Mouse (Mus musculus): ENCODE data around the gene Gga3.

The Gga3 gene

DNA sequence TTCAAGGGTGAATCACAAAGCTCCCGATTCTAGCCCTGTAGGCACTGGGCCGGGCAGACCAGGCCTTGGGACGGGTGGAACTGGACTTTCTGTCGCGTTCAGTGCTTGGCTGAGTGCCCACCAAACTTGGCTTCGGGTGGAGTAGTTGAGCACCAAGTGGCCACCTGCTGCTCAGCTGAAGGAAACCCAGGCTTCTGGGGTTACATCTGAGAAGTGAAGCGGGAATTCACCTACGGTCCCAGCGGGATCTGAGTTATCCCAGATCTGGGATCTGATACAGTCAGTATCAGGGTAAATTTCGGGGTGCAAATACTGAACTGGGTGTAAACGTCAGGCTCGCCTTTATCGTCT, 8.2 kb upstream of the Gga3 start:
- peak; percentile 38 for DNase-seq (ENCODE audit: low spot score)

DNA sequence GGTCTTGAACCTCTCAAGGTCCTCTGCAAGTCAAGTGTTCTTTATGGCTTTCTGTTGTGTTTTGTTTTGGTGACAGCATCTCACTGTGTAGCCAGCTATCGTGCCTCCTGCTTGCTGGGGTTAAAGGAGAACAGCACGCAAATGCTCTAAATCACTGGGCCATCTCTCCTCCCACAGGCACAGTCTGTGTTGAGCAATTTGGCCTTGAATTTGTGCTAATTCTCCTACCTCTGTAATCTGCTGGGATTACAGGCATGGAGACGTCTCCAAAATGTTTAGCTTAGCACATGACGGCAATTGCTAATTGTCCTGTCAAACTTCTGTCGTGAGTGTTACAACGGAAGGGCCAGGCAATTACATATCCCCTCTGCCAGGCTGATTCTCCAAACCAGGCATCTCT, 7.3 kb upstream of the Gga3 start:
- DNase-seq (ENCODE audit: low spot score): no peak

DNA sequence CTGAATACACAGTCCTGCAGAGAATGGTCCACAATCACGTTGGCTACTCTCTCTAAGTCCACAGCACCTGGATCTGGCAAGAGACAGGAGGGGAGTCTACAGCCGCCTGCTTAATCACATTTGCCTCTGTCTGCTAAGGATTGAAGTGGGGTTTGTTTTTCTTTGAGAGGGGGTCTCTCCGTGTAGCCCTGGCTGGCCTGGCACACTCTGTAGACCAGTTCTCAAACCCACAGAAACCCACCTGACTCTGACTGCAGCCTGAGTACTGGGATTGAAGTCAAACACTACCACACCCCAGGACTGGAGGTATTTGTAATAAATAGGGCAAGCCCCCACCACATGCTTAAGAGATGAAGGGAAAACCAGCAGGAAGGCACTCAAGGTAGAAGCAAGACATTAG, 5.7 kb upstream of the Gga3 start:
- DNase-seq (ENCODE audit: low spot score): no peak

DNA sequence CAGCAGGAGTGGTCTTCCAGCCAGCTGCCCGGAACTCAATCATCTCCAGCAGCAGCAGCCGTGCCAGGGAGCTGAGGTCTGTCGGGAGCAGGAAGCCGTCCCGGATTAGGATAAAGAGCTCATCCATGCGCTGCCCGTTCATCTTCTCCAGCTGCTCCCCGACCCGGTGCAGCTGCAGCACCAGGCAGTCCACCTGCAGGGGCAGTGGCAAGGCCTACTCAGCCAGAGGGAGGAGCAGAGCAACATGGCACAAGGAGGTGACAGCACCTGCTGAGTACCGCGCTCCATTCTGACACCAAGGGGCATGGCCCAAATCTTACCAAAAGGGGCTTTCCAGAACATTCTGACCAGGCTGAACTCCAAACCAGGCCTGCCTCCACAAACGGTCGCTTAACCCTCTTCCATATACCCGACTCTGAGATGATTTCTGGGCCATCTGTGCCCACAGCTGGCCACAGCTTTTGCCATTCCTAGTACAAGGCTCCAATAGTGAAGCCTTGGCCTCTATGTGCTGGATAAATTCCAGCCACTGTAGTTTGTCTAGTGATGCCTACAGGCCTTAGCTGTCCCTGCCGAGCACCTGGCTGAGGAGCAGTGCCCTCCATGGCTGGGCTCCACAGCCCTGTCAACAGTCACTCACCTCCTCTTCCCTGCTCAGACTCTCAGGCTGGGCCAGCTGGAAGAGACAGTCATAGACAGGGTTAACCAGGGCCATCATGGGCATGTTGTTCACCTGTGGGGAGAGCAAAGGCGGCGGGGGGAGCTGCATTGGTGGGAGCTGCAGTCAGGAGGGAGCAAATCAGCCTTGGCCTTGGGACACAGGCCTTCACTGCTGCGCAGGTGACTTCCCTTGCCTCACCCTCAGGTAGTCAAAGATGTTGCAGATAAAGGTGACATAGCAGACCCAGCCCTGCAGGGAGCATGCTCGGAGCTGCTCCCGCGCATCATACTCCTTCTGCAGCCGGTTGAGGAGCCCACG, 4.9 kb upstream of the Gga3 start:
- no peak for DNase-seq (ENCODE audit: low spot score)

DNA sequence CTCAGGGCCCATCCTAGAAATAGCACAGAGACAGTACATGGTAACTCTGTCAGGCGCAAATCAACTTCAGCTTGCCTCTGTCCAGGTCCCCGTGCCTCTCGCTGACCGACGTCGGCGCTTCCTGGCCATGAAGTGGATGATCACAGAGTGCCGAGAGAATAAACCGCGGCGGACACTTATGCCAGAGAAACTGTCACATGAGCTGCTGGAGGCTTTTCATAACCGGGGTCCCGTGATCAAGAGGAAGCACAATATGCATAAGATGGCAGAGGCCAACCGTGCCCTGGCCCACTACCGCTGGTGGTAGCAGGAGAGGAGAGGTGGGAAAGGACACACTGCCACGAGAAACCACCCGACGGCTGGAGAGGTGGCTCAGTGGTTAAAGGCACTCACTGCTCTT, 2.9 kb upstream of the Gga3 start:
- DNase-seq (ENCODE audit: low spot score): no peak

DNA sequence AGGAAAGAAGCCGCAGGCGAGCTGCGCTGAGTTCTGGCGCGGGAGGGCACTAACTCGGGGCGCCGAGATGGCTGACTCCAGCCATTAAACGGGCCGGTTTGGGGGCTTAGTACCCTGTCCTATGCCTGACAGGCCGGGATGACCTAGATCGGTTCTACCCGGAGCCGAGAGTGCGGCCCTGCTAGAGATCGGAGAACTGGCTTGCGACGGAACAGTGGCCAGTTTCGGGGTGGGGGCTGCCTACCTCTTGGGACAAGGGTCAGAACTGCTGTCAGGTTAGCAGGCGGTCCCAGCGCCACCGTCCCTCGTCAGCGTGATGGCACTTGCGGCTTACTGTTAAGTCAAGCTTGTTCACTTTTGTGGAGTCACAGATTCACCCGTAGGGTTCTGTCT, 449 bp upstream of the Gga3 start:
- DNase-seq (ENCODE audit: low spot score): peak; percentile 26

DNA sequence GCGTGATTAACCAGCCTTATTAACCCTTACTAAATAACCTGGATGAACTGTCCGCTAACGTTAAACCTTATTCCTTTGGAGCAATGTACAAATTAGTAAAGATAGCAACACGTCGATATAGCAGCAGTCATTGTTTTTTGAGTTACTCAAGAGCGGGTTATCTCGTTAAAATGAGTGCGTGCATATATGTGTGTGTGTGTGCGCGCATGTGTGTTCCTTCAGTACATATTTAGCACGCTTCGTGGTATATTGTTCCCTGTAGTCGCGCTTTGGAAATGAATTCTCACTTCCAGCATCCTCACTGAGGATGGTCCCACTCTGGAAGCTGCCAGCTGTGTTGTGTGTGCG, 749 bp downstream of the Gga3 start:
- peak; percentile 33 for DNase-seq (ENCODE audit: low spot score)

DNA sequence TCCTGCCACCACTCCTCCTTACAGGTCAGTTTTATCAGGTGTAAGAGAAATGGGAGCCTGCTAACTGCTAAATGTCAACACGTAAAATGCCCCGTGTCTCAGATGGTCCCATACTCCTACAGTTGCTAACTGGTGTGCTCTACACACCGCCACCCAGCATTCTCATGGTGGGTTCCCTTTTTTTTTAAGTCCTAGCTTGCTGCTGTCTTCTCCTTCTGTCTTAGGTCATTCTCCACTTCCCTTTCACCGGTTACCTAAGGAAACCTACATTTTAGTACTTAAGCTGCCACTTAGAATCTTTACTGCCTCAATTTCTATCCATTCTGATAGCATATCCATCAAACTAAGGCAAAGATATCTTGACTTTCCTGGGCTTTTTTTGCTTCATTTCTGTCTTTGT, 2.7 kb downstream of the Gga3 start:
- no peak for DNase-seq (ENCODE audit: low spot score)

DNA sequence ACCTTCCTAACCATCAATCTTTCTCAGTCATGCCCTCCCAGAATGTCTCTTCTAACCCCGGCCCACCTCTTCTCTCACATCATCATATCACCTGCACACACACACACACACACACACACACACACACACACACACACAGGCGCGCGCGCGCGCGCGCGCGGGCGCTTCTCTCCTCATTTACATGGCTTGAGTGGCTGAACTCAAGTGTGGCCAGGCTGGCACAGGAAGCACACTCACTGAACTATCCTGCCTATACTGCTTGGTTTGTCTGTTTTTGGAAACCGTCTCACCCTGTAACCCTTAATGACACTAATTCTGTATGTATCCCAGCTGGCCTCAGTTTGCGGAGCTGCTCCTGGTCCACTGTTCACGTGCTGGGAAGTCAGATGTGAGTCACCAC, 3.1 kb downstream of the Gga3 start:
- DNase-seq (ENCODE audit: low spot score): no peak

DNA sequence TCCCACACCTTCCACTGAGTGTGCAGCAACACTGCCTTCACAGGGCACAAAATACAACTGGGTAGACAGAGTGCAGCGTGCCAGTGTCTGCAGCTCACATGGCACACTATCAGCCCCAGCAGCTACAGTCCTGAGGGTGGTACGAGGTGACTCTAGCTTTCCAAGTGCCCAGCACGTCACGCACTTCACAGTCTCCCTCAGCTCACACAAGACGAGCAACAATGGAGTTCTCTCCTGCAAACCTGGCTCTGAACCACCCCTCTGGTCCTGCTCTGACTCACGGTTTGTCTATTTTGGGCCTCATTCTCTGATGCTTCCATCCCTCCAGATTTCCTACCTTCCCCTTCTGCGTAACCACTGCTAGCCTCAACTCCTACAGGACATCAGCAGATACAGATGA, 4.1 kb downstream of the Gga3 start:
- DNase-seq (ENCODE audit: low spot score): no peak

DNA sequence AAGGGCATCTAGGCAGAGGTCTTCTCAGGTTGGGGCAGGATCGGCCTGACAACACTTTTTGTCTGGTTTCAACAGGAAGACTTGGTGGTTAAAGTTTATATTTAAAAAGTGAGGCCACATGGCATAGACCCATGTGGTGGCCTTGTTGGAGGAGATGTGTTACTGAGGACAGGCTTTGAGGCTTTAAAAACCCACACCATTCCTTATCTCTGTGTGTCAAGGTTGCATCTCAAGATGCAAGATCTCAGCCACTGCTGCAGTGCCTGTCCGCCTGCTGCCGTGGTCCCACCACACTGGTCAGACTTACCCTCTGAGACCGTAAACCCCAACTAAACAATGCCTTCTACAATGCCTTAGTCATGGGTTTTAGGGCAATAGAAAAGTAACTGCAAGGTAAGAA, 5.5 kb downstream of the Gga3 start:
- DNase-seq (ENCODE audit: low spot score): no peak

DNA sequence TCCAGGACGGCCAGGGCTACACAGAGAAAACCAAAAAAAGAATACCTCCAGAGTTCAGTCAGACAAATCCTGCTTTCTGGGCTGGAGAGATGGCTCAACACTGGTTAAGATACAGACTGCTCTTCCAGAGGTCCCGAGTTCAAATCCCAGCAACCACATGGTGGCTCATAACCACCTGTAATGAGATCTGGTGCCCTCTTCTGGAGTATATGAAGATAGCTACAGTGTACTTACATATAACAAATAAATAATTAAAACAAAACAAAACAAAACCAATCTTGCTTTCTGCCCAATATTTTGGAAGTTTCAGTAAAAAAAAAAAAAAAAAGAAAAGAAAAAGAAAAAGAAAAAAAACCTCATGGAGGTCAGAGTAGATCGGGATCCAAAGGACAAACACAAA, 8.6 kb downstream of the Gga3 start:
- no peak for DNase-seq (ENCODE audit: low spot score)

DNA sequence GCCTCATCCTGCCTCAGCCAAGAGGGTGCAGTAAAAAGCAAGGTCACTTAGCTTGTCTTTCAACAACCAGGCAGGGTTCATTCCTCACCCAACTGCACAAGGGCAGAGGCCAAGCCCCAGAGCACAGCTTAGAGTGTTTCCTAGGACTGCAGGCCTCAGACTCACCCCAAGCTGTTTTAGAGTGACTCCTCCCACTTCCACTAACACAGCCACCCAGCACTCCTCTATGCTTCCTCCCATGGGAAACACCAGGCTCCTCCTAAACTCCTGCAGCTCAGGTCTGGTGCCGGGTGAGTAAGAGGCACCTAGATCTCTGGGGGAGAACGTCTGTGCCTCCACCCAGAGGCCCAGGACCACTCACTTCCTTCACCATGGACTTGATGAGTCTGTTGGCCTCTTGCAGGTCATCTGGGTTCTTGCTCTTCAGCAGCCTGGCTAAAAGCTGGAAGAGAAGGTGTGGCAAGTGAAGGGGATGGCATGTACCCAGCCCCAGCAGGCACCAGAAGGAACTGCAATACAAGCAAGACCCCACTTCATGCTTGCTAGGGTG, 13.2 kb downstream of the Gga3 start:
- no peak for DNase-seq (ENCODE audit: low spot score)

DNA sequence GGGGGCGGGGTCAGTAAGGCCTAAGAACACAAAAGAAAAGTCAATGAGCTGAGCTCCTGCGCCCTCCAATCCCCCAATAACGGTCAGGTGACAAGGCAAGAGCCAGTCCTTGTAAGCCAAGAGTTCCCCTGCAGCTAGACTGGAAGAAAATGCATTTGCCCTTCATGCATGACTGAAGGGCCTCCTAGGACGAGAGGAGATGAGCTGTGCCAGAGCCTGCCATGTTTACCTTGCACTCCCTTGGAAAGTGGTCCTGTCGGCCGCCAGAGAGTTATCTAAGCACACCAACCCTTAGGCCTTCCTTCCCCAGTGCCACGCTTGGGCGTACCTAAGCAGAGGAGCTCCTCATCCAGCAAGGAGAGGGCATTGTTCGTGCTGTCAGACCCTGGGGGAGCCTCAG, 15.9 kb downstream of the Gga3 start:
- DNase-seq (ENCODE audit: low spot score): no peak

DNA sequence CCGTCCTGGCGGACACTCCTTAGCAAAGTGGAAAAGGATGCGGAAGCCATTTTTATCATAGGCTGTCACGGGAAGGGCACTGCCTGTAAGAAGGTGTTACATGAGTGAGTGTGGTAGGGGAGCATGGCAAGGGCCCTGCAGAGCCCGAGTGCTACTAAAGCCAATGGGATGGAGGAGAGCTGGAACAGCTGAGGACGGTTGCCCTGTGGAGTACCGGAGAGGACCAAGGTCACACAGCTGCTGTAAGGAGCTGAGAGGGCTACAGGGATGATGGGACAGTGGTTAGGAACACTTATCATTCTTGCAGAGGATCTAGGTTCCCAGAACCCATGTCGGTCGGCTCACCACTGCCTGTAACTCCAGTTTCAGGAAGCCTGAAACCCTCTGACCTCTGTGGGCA, 17.4 kb downstream of the Gga3 start:
- DNase-seq (ENCODE audit: low spot score): no peak

DNA sequence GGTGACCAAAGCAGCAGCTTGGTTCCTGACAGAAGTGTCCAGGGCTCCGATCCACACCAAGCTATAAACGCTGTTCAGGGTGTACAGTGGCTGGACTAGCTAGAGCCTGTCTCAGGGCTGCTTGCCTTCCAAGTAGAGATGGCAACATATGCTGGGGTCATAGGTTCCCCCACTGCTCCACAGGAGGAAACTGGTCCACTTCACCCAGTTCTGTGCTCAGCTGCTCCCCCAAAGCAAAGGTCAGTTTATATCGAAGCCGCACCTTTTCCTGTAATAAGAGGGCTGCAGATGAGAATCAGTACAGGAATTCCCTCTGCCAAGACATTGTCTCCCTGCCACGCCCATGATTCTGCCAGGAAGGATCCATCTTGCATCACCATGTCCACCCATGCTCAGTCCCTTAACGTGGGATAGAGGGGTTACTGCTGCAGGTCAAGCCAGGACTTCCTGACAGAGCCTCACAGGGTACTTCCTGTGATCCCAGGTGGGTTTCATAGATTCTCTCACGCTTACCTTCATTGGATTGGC, 18.2 kb downstream of the Gga3 start:
- no peak for DNase-seq (ENCODE audit: low spot score)

DNA sequence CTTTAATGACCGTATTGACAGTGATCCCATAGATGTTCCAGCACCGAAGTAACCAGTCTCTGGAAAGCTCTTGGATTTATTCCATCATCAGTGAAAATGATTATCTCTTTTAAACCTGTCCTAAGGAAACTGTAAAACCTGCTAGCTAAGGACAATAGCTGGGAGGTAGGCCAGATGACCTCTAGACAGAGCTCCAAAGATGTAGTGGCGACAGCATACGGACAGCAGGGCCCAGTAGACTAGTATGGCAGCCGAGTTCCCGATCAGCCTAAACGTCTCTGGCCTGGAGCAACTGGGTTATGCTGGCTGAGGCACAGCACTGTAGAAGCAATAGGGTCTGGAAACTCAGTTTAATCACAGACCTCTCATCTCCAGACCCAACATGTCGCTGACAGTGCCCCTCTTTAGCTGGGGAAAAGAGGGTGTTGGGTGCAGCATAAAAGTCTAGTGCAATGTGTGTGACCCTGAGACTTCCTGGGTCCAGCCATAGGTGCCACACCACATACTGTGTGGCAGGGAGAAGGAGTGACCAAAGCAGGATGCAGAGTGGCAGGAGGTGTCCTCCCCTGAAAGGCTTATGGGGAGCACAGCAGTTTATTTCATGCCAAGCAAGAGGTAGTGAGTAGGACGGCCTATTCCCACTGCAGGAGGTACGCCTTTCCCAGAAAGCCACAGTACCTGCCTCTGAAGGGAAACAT, 19.3 kb downstream of the Gga3 start:
- DNase-seq (ENCODE audit: low spot score): no peak

DNA sequence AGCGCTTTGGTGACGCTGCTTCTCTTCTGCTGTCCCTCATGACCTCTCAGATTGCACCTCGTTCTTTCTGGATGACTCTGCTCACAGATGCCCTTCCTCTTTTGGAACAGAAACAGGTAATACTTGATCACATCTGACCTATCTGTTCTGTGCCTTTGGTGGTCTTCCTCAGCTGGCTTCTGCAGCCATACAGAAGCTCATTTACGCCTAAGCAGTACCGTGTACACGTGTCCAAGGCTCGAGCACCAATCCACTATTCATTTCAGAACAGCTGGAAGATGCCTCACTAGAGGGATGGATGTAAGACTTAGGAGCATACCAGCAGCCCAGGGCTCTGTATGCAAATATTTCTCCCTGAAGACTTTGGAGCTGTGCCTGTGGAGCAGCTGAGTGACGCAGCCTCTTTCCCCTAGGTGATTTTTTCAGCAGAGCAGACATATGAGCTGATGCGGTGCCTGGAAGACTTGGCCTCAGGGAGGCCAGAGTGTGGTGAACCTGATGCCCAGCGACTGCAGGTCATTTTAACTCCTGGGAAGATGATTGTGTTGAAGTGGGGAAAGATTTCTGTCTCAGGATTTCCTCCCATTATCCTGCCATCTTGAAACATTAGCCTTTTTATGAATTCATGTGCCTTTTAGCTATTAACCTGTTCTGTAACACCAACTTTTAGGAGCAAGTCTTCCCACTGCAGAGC, 20.8 kb downstream of the Gga3 start:
- no peak for DNase-seq (ENCODE audit: low spot score)

DNA sequence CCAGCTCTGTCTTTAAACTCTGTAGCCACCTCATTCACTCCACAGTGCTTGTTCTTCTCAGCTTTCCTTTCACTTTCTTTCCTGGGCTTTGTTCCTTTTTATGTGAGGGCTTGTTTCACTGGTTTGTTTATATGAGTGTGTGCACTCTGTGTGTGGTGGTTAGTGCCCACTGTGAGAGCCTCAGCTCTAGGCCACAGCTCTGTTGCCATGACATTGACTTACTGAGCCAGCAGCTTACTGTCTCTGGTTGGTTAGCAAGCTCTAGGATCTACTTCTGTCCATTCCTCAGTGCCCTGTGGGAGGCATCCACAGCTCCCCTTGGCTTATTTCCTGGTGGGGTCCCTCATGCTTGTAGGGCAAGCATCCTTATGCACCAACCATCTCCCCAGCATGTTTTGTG, 24.8 kb downstream of the Gga3 start:
- DNase-seq (ENCODE audit: low spot score): no peak

DNA sequence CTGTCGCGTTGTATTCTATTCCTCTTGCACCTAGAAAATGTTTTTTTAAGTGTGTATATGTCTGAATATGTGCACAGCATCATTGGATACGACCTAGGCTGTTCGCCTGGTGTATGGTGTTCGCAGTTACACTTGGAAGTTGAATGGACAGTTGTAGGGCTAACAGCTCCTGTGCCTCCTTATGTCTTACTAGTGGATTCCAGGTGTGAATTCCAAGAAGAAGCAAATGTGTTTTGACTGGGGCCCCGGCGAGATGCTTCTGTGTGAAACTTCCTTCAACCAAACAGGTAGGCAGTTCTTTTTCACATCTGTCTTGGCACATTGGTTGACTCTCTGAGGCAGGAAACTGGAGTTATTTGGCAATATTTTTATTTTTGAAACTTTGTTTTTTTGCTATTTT, 38.9 kb downstream of the Gga3 start:
- peak; percentile 16 for DNase-seq (ENCODE audit: low spot score)

DNA sequence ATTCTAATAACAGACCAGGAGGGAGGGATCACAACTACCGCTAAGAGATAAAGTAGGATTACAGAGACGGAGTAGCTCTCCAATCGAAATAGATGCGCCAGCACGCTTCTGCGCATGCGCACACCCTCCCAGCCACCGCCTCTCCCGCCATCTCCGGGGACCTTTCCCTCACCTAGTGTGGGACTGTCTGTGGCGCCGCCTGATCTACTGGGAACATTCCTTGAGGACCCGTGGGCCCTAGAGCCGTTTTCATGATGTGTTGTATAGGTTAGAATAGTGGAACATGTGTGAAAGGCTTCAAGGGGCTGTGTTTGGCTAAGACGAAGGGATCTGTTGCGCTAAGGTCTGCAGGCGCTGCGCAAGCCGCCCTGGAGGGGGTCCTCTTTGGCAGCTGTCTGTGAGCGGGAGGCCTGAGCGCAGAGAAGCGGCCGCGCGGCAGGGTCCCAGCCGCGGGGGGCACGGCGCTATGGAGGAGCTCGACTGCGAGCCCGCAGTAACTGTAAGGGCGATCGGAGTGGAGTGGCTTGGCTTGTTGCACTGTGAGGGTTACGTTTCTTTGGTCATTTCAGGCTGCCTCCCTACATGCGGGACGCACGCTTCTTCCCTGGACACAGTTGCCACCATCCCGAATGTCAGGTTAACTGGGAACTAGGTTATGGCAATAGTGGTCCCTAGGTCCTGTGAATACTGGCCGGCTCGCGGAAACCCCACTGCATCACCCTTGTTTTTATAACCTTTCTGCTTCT, 39.6 kb downstream of the Gga3 start, which contains the start of gene Nup85:
Gene Nup85, plus strand, starts transcription at position 371 of the 746 bp plus-strand sequence.
- DNase-seq (ENCODE audit: low spot score): peak; percentile 98

DNA sequence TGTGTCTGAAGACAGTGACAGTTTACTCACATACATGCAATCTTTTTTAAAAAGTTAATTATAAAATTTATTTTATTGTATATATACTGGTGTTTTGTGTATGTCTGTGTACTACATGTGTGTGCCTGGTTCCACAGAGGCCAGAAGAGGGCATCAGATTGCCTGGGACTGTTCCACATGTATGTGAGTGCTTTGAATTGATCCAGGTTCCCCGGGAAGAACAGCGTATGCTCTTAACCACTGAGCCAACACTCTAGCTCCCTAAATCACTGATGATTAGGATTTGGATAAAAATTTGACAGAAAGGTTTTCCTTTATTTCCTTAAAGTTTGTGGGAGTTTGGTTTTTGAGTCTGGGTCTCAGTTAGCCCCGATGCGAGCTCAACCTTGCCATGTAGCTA, 40.4 kb downstream of the Gga3 start:
- DNase-seq (ENCODE audit: low spot score): peak; percentile 40
